Mouse (Mus musculus) heart, adult 2 months (tissue): ENCODE measurements at regions not wholly inside any gene's neighbourhood (a gene's known extent, or its start where the extent isn't known, plus 50 kb on each side); places are given as distances from the start of the nearest gene placed in this dataset.

Experiments
- DNase-seq, 2 experiments: peaks; one replicate each; pipeline ENCODE4 v3.0.0; 2021
- H3K27ac ChIP-seq: fragments of 200-600 bp; 2 replicates; pipeline ENCODE4 v1.8.1; 2022
- H3K27me3 ChIP-seq: fragments of 200-500 bp; 2 replicates; pipeline ENCODE4 v1.6.1; 2012; ENCODE audit warnings: mild to moderate bottlenecking, low read length, inconsistent platforms, mixed read lengths; ENCODE audit not compliant: control insufficient read depth, insufficient read depth
- H3K36me3 ChIP-seq: fragments of 200-500 bp; 2 replicates; pipeline ENCODE4 v1.6.1; 2012; ENCODE audit warnings: low read length, inconsistent platforms; ENCODE audit not compliant: control insufficient read depth, insufficient read depth
- H3K4me1 ChIP-seq: fragments of 200-500 bp; 2 replicates; pipeline ENCODE4 v1.6.1; 2011; ENCODE audit warnings: low read length; ENCODE audit not compliant: control insufficient read depth, insufficient read depth
- H3K4me3 ChIP-seq: fragments of 200-600 bp; 2 replicates; pipeline ENCODE4 v1.8.1; 2022
- H3K79me2 ChIP-seq: fragments of 200-500 bp; replicated peaks from 2 replicates; pipeline ENCODE4 v1.6.1; 2012; ENCODE audit warnings: mild to moderate bottlenecking, inconsistent platforms, low read length, moderate library complexity, mixed read lengths; ENCODE audit not compliant: control insufficient read depth, insufficient read depth
- H3K9ac ChIP-seq: fragments of 200-500 bp; 2 replicates; pipeline ENCODE4 v1.6.1; 2012; ENCODE audit warnings: low read depth, mild to moderate bottlenecking, control low read depth, inconsistent platforms, low read length, mixed read lengths
- CTCF ChIP-seq: fragments of 200-600 bp; IDR thresholded peaks from 2 replicates; pipeline ENCODE4 v1.8.1; 2022; ENCODE audit warnings: antibody characterized with exemption, mild to moderate bottlenecking, moderate library complexity
- EP300 ChIP-seq: fragments of 200-500 bp; IDR thresholded peaks from 2 replicates; pipeline ENCODE4 v1.6.1; 2011; ENCODE audit warnings: low read depth, low read length, control low read depth; ENCODE audit not compliant: insufficient read depth
- POLR2A ChIP-seq: fragments of 200-500 bp; IDR thresholded peaks from 2 replicates; pipeline ENCODE4 v1.6.1; 2011; ENCODE audit warnings: mild to moderate bottlenecking, low read depth, low read length, control low read depth; ENCODE audit not compliant: insufficient read depth
- WGBS: fragments of 180-500 bp; shearing (Covaris S2); methylation state at CpG from one replicate; pipeline ENCODE4 v1.1.7; 2018; 5-methylcytosine and 5-hydroxymethylcytosine counted together
- intact Hi-C: fragments of 180-260 bp; cut with DNase I; formaldehyde crosslinking; loops from one replicate; pipeline ENCODE4 v1.15.1; 2025

- H3K9ac ChIP-seq, result no peak overlapping the region
- WGBS, result 51% methylated on average over 2 of the region's 2 CpGs
- no peak overlapping the region for H3K27ac ChIP-seq
- DNase-seq, result peak in 1 of 2 experiments; percentile 5
- H3K4me1 ChIP-seq, result no peaks in the 10 kb centered on the region
- intact Hi-C loops, result no loop called here
- TF ChIP-seq POLR2A (no peak), CTCF (no peak), EP300 (no peak)
- no peaks in the 10 kb centered on the region for H3K79me2 ChIP-seq
- no peaks in the 10 kb centered on the region for H3K36me3 ChIP-seq
- H3K4me3 ChIP-seq, result no peak overlapping the region
- no peaks in the 10 kb centered on the region for H3K27me3 ChIP-seq
Observed at GRCm38 (mm10) chr14:62084047-62084446, 208.3 kb upstream of the Rnaseh2b start.

- H3K36me3 ChIP-seq, result no peaks in the 10 kb centered on the region
- H3K79me2 ChIP-seq, result no peaks in the 10 kb centered on the region
- WGBS, result 93% methylated on average over 3 of the region's 3 CpGs
- DNase-seq, result no peak
- TF ChIP-seq CTCF, result no peak
- no peak for TF ChIP-seq POLR2A
- no peak for TF ChIP-seq EP300
- H3K27me3 ChIP-seq, result no peaks in the 10 kb centered on the region
- intact Hi-C loops, result no loop called here
- H3K4me1 ChIP-seq, result no peaks in the 10 kb centered on the region
- H3K4me3 ChIP-seq, result no peak overlapping the region
- no peak overlapping the region for H3K9ac ChIP-seq
- H3K27ac ChIP-seq, result no peak overlapping the region
Observed at GRCm38 (mm10) chr14:62088174-62088573, 204.2 kb upstream of the Rnaseh2b start.

GRCm38 (mm10) chr14:62117532-62117931, 174.9 kb upstream of the Rnaseh2b start:
- Histone ChIP-seq H3K27ac (no peak overlapping the region), H3K36me3 (no peaks in the 10 kb centered on the region), H3K4me3 (no peak overlapping the region), H3K4me1 (no peaks in the 10 kb centered on the region), H3K9ac (no peak overlapping the region), H3K27me3 (no peaks in the 10 kb centered on the region), H3K79me2 (no peaks in the 10 kb centered on the region)
- intact Hi-C loops, result no loop called here
- TF ChIP-seq EP300 (no peak), CTCF (no peak), POLR2A (no peak)
- DNase-seq, result no peak
- 94% methylated on average over 3 of the region's 3 CpGs for WGBS

- intact Hi-C loops, result no loop called here
- Histone ChIP-seq H3K9ac (no peak overlapping the region), H3K4me1 (no peaks in the 10 kb centered on the region), H3K36me3 (no peaks in the 10 kb centered on the region), H3K27me3 (no peaks in the 10 kb centered on the region), H3K4me3 (no peak overlapping the region), H3K27ac (no peak overlapping the region), H3K79me2 (no peaks in the 10 kb centered on the region)
- 38% methylated on average over 2 of the region's 2 CpGs for WGBS
- DNase-seq, result no peak
- TF ChIP-seq EP300 (no peak), CTCF (no peak), POLR2A (no peak)
Observed at GRCm38 (mm10) chr14:62118542-62118953, 173.8 kb upstream of the Rnaseh2b start.

- Histone ChIP-seq H3K4me3 (no peak overlapping the region), H3K9ac (no peak overlapping the region), H3K79me2 (no peaks in the 10 kb centered on the region), H3K4me1 (no peaks in the 10 kb centered on the region), H3K36me3 (no peaks in the 10 kb centered on the region), H3K27ac (no peak overlapping the region), H3K27me3 (no peaks in the 10 kb centered on the region)
- no peak for TF ChIP-seq POLR2A
- no peak for TF ChIP-seq EP300
- TF ChIP-seq CTCF, result no peak
- WGBS, result 87% methylated on average over 6 of the region's 6 CpGs
- intact Hi-C loops, result no loop called here
- no peak for DNase-seq
Observed at GRCm38 (mm10) chr14:62128918-62129317, 163.5 kb upstream of the Rnaseh2b start.

DNA sequence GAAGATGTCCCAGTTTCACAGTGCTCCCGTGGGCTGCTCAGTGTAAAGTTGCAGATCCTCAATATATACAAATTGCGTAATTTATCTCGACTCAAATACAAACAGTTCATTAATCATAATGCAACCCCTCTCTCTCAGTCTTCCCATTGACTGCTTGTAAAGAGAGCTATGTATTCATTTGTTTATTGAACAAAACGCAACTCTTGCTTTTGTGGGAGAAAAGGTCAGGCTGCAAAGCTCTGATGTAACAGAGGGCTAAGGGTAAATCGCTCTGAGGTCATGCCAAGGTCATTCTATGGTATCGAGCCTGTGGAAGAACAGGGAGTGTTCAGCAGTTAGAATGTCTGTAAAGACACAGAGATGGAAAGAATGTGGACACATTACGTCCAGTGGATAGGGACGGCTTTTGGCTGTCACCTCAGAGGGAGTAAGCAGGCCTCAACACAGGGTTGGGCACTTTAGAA, 160.0 kb upstream of the Rnaseh2b start:
- no peak overlapping the region for H3K9ac ChIP-seq
- DNase-seq, result no peak
- no peaks in the 10 kb centered on the region for H3K36me3 ChIP-seq
- TF ChIP-seq CTCF, result no peak
- no peak for TF ChIP-seq POLR2A
- TF ChIP-seq EP300, result no peak
- H3K4me1 ChIP-seq, result no peaks in the 10 kb centered on the region
- no peaks in the 10 kb centered on the region for H3K79me2 ChIP-seq
- H3K27me3 ChIP-seq, result no peaks in the 10 kb centered on the region
- WGBS, result 72% methylated on average over 8 of the region's 8 CpGs
- intact Hi-C loops, result no loop called here
- no peak overlapping the region for H3K27ac ChIP-seq
- no peak overlapping the region for H3K4me3 ChIP-seq
